Mouse (Mus musculus): ENCODE results near the gene Gcn1l1. TPM values are rescaled to one million over a fixed set of nuclear protein-coding genes. Genes with fewer than 3 reads are reported as not detected.

Gcn1l1 gene
- total RNA-seq, 2 experiments from 2014 or later, result 85.8 to 87.0 TPM

- intact Hi-C loops (cut with DNase I), result no loop called here
- no peak for DNase-seq
These were observed 30.7 kb upstream of the Gcn1l1 start for GRCm38 (mm10) chr5:115534290-115534731.

DNA sequence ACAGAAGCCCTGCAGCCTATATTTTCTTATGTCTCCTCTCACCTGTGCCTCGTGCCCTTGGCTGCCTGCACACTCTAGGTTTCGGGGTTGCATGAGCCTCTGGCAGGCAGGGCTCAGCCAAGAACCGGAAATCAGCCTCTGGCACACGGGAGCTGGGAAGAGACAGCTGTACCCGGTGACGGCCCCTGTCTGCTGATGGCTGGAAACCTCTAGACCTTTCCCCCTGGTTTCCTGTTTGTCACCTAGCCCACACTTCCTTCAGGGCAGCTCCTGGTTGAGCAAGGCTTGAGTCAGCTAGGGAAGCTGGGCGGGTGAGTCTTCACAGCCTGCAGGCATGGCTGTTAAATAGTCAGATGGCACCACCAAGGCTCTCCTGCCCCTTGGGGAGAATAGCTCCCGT lies 30.2 kb upstream of the Gcn1l1 start:
- intact Hi-C loops (cut with DNase I), result no loop called here

DNA sequence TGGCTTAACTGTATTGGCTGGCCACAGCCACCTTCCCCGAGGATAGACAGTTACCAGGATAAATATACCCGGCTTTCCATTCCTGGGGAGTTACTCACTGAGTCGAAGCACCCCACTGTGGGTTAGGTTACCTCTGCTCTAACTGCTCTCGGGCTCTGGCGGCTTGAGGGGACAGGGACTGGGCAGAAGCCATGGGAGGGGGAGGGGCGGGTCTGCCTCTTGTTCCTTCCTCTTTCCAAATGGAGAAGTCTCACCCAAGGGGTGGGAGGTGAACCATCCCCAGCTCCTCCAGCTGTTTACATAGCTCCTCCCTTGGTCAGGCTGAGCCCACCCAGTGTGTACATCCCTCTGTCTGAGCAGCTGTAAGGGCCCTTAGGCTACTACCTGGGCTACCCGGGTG lies 29.4 kb upstream of the Gcn1l1 start:
- no peak for DNase-seq
- intact Hi-C loops (cut with DNase I), result no loop called here

More for the DNA sequence above, 30.2 kb upstream of the Gcn1l1 start:
- no peak for DNase-seq

DNA sequence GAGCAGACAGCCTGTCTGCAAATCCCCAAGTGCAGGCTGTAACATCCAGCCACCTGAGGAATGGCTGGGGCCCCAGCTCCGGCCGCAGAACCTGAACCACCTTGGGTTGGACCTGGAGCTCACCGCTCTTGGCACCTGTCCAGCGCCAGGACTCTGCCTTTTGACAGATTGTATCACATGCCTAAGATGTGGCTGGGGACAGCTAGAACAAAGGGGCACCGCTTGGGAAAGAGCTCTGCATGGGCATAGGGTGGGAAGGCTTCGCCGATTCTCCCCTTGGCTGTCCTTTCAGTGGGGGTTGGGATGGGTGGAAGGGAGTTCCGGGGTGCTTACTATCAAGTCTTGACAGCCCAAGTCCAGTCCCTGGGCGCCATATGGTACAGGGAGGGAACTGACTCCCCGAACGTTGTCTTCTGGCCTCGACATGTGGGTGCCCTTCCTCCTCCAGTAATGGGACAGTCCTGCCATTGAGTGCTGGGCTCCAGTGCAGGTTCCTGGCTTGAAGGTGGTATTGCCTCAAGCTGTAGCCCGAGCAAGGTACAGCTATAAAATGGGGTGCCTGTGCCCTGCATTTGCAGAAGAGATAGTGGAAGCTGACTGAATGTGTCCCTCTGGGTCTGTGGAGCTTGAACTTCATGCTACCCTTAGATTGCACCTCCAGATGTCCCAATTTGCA lies 26.9 kb upstream of the Gcn1l1 start:
- intact Hi-C loops (cut with DNase I), result loop anchor here (2.0 kb wide), 1 partner anchor 31 kb away; the partner anchor contains the start of gene Pxn
- DNase-seq, result no peak

- peak; percentile 95 for DNase-seq
- intact Hi-C loops (cut with DNase I), result loop anchor here (2.0 kb wide), 1 partner anchor 32 kb away; the partner anchor contains the start of gene Pxn
These were observed 26.4 kb upstream of the Gcn1l1 start for GRCm38 (mm10) chr5:115538693-115539043.

GRCm38 (mm10) chr5:115542635-115543384 lies 22.2 kb upstream of the Gcn1l1 start:
- intact Hi-C loops (cut with DNase I), result no loop called here
- no peak for DNase-seq

DNA sequence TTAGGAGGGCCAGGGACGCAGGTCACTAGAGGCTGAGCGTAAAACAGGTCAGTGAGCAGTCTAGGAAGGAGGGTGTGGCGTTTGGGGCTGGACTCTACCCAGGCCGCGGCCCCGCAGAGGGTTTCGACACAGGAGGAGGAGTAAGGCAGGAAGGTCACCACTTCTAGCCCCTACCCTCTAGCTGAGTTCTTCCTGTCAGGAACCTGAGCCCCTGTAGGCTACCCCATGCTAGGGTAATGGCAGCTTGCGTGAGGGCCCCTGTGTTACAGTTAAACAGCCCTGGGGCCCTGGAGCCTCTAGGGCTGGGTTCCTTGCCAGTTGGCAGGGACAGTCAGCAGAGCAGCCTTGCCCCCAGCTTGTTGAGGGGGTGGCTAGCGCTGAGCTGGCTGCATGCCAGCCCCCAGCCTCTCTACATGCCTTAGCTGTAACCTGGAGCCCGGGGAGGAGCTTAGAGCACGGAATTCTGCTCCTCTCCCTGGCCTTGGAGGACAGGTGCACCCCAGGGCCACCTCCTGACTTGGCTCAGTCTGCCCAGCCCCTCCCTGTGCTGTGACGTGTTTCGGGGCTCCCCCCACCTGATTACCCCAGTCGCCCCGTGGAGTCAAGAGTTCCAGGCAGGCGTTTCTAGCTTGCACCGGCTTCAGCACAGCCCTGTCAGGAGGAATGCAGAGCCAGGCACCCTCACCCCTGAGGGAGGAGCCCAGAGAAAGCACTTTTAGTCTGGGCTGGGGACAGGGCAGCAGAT lies 21.4 kb upstream of the Gcn1l1 start:
- intact Hi-C loops (cut with DNase I), result no loop called here

GRCm38 (mm10) chr5:115544655-115545185 lies 20.3 kb upstream of the Gcn1l1 start:
- intact Hi-C loops (cut with DNase I), result no loop called here

More for the DNA sequence above, 21.4 kb upstream of the Gcn1l1 start:
- peak; percentile 83 for DNase-seq

DNA sequence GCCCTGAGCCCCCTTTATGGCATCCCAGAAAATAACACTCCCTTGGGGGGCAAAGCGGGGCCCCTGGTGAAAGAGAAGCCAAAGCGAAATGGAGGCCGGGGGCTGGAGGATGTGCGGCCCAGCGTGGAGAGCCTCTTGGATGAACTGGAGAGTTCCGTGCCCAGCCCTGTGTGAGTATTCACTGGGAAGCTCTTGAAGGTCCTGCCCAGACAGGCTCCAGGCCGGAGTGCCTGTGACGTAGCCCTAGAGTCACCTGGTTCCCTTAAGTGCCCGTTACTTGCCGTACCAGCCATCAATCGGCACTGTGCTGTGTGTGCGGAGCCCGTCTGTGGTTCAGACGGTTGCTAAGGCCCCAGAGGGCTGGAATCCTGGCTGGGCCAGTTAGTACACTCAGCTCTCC lies 19.4 kb upstream of the Gcn1l1 start:
- intact Hi-C loops (cut with DNase I), result no loop called here
- no peak for DNase-seq

More at GRCm38 (mm10) chr5:115544655-115545185, 20.3 kb upstream of the Gcn1l1 start:
- no peak for DNase-seq

DNA sequence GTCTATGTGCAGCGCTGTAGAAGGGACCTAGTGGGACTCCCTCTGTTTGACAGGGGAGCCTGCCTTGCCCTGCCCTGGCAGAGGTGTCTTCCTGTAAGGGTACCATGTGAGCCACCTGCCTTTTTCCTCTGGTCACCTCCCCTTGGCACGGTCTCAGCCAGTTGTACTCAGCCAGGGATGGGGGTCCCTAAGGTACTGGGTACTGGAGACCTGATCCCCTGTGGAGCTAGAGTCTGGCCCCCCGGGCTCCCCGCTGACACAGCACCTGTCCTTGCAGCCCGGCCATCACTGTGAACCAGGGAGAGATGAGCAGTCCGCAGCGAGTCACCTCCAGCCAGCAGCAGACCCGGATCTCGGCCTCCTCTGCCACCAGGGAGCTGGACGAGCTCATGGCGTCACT lies 18.5 kb upstream of the Gcn1l1 start:
- DNase-seq, result no peak
- intact Hi-C loops (cut with DNase I), result no loop called here

- intact Hi-C loops (cut with DNase I), result no loop called here
- no peak for DNase-seq
These were observed 18.0 kb upstream of the Gcn1l1 start for GRCm38 (mm10) chr5:115547014-115547413.

DNA sequence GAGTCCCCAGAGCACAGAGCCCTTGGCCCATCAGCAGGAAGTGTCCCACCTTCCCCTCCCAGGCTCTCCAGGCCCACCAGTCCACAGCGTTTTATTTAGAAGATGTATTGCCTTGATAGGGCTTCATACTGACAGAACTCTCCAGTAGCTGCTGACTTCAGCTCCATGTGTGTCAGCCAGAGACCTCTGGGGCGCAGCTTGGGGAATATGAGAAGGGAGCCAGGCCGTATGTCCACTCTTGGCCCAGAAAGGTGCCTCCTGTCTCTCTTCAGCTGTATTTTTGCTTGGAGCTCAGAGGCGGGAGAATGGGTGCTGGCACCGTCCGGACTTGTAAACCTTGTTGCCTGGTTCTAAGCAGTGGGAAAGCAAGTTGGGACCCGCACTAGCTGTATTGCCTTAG lies 17.6 kb upstream of the Gcn1l1 start:
- intact Hi-C loops (cut with DNase I), result no loop called here
- DNase-seq, result no peak

GRCm38 (mm10) chr5:115548501-115549285 lies 16.4 kb upstream of the Gcn1l1 start:
- no peak for DNase-seq
- intact Hi-C loops (cut with DNase I), result no loop called here

DNA sequence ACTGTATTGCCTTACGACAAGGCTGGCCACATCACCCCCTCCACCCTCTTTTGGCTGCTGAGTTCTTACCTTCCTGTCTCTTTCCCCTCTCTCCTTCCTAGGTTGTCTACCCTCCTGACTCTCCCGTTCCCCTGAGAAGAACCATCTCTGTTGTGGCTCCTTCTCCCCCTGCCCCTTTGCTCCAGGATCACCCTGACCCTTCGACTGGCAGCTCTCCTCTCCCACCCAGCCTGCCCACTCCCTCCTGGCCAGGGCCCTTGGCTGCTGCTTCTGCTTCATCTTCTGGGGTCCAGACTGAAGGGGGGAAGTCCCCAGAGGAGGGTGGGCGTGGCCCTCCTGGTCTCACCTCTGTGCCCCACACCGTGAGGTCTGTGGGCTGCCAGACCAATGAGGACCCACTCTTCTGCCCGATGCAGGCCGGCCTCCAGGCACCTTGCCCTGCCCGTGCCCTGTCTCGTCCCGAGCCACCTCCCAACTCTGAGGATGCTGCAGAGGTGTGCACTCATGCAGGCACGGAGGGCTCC lies 14.5 kb upstream of the Gcn1l1 start:
- DNase-seq, result no peak
- intact Hi-C loops (cut with DNase I), result no loop called here

DNA sequence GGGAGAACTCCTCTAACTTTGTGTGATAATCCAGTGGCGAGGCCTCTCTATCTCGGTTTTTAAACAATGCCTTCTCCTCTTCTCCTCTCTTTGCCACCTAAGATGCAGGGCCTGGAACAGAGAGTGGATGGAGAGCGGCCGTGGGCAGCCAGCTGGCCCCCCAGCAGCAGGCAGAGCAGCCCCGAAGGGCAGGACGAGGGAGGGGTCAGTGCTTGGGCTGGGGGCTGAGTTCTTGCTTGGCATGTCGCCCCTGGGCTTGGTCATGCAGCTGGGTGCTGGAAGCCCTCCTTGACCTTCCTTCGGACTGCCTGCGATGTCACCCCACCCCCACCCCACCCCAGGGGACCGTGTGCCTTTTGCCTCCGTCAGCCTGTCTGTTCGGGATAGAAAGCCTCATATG lies 13.7 kb upstream of the Gcn1l1 start:
- no peak for DNase-seq
- intact Hi-C loops (cut with DNase I), result no loop called here

- intact Hi-C loops (cut with DNase I), result no loop called here
- DNase-seq, result no peak
These were observed 13.3 kb upstream of the Gcn1l1 start for GRCm38 (mm10) chr5:115551799-115552198.

- intact Hi-C loops (cut with DNase I), result no loop called here
- no peak for DNase-seq
These were observed 11.1 kb upstream of the Gcn1l1 start for GRCm38 (mm10) chr5:115553801-115554420.

GRCm38 (mm10) chr5:115554536-115555291 lies 10.3 kb upstream of the Gcn1l1 start:
- intact Hi-C loops (cut with DNase I), result loop anchor here (5.0 kb wide), 1 partner anchor 47 kb away; the partner anchor contains the start of gene Pxn
- DNase-seq, result no peak

- peak; percentile 74 for DNase-seq
- intact Hi-C loops (cut with DNase I), result loop anchor here (5.0 kb wide), 1 partner anchor 49 kb away; the partner anchor contains the start of gene Pxn
These were observed 8.8 kb upstream of the Gcn1l1 start for GRCm38 (mm10) chr5:115556217-115556616.
